Mouse (Mus musculus) heart, postnatal 25 days (tissue): ENCODE data around the gene Nr2f2. TPM values are rescaled to one million over a fixed set of nuclear protein-coding genes. Genes with fewer than 3 reads are reported as not detected.

Experiments used
- DNase-seq: peaks from one replicate; pipeline ENCODE4 v3.0.0; 2022; ENCODE audit warnings: low spot score
- intact Hi-C: fragments of 180-260 bp; cut with DNase I; formaldehyde crosslinking; loops from one replicate; pipeline ENCODE4 v1.15.1; 2025
- total RNA-seq, 2 experiments: library from RNA; stranded (reverse); gene quantifications; 2 replicates each; pipeline ENCODE4 v1.2.3; 2021

The Nr2f2 gene
- total RNA-seq: 10 to 100 TPM; 19.9 to 25.0 TPM

DNA sequence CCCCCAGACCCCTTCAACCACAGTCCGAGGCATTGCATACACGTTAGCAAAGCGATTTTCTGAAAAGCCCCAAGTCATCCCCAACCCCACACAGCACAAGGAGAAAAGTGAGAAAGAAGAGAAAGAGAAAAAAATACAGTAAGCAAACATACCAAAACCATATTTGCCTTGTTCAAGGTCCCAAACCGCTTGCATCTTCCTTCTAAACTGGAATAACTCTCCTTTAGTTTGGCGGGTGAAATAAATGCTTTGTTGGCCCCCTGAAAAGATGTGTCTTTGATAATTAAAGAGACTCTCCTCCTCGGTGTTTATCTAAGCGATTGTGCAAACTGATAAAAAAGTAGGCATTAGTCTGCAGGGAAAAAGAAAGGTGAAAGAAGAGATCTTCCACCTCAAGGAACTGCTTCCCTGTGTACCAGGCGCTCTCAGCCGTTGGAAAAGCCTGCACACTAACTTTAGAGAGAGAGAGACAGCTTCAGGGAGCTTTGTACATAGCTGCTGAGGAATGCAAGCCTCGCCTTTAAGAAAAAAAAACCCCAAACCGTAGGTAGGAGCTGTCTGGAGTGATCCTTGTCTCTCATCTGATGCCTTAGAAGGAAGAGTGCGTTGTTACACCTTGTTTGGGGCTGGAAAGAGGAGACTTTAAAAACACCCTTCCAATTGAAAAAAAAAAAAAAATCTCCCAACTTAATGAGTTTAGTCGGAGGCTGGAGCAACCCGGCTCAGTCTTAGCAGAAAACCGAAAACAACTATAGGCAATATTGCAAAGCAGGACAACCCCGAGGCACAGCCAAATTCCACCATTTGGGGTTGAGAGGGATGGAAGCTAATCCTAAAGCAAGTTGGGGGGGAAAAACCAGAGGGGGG is at the start of gene Nr2f2:
Nr2f2 (minus strand) TSS at position 795 of the 867 bp plus-strand sequence.
- DNase-seq: no peak
- intact Hi-C loops: loop anchor here (10.0 kb wide), 3 partner anchors 1019 to 1339 kb away; no protein-coding TSS in a partner anchor

DNA sequence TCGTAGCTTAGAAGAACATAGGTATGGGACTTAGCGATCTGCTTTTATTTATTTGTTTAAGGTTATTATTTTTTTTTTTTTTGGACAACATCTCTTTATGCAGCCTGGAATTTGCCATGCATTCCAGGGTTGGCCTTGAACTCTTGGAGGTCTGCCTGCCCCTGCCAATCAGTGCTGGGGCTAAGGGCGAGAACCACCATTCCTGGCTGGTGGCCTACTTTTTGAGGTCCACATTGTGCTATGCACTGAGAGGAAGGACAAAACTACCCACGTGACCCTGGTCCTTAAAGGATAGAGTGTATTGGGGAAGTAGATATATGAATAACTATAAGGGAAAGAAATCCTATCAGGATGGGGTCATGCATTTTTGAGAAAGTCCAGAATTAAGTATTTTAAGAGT is 47.9 kb upstream of the Nr2f2 start:
- intact Hi-C loops: no loop called here
- DNase-seq: no peak

DNA sequence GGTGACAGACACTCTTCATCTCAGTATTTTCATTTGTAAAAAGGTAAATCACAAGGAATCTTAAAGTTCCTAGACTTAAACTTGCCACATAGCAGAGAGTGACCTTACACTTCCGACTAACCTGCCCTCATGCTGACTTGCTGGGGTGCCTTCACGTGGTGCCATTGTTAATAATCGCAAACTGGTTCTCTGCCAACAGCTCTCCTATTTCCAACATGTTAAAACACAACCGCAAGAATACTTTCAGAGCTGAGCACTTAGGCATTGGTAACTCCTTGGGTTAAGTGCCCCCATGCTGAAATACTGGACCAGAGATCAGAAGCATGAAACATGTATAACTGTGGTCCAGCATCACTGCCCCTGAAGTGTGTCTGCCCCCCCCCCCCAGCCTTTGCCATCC is 47.1 kb upstream of the Nr2f2 start:
- intact Hi-C loops: no loop called here
- DNase-seq: no peak

DNA sequence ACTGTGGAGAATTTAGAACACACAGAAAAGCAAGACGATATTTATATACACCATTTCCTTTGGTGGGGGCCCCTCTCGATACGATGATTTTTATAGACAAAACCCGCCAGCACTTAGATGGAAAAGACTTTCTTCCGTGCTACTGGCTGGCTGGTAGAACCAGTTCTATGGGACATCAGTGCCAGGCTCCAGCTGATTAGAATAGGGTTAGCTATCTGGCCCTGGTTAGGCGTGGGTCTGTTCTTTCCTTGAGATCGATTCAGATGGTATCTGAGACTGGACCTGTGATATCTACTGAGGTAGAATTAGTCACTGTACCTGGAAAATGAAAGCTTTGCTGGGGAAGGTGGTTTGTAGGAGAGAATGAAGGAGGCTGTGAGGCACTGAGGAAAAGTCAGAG is 46.4 kb upstream of the Nr2f2 start:
- intact Hi-C loops: no loop called here
- DNase-seq: no peak

DNA sequence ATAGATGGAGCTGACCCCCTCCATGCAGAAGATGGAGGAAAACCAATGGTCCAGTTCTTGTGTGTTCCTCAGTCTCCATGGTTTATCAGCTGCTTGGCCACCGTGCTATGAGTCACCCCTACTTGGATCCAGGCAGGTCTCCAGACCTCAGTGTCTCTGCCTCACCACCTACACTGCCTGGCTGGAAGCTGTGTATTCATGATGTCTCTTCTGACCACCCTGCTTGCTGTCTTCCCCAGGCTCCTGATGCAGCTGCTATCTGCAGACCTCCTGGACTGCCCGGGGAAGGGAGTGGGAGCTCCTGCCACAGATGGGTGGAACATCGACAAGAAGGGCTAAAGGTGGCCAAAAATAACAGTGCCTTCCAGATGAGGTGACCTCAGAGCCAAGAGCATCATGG is 43.8 kb upstream of the Nr2f2 start:
- no peak for DNase-seq
- intact Hi-C loops: no loop called here

DNA sequence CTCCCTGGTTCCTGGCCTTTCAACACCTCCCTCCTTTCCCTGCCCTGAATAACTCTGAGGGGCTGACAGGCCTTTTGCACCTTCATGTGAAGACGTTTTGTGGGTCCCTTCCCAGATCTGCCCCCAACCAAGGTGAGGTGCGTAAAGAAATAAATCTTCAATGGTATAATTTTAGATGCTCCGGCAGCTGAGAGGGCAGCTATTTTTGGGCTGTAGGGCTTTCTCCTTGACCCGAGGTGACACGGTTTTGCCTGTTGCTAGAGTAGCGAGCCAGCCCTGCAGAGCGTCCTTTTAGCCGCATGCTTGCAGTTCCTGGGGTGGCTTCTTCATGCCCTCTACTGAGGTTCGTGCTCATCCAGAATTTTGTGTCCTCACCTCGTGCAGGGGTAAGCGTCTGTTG is 43.4 kb upstream of the Nr2f2 start:
- intact Hi-C loops: no loop called here
- DNase-seq: no peak

DNA sequence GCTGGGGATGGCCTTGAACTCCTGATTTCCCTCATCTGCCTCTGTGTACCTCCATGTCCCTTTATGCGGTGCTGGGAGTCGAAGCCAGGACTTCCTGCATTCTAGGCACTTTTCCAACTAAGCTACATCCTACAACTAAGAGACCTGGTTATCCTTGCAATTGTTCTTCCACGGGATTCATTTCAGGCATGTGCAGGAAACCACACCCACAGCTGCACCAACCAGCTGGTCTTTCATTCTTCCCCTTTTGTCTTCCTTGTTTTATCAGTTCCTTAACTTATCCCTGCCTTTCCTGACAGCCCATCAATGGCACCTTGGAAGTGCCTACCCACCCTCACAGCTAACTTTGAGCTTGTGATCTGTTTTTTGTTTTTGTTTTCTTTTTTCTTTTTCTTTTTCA is 42.3 kb upstream of the Nr2f2 start:
- intact Hi-C loops: no loop called here

DNA sequence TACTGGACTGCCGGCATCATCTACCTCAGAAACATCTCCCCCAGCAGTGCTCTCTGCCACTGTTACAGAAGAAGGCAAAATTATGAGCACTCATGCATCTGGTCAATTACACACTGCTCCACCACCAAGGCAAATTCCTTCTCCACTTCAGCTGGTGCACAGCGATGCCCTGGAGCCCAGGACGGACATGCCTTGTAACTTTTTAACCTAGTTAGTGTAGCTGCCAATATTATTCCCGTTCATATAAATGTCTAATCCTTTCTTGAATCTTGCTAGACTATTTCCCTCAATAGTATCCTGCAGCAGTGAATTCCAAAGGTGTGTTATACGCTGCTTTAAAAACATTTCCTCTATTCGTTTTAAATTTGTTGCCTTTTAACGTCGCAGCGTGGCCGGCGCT is 40.6 kb upstream of the Nr2f2 start:
- intact Hi-C loops: no loop called here
- no peak for DNase-seq

More for the DNA sequence above, 42.3 kb upstream of the Nr2f2 start:
- DNase-seq: no peak

DNA sequence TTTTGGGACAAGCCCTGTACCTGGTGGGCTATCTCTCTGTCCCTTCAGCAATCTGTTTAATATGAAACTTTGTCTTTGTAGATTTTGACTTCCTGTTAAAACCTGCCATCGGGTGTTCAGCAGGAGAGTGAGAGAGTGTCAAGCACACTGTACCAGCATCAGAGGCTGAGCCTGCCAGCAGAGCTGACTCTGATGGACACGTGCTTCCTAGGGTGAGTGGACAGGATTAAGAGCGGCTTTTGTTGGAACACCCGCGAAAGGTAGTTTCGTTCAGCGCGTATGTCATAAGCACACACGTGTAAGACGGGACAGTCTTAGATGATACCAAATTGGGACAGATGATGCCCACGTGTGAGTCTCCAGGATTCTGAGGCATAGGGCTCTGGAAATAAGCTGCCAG is 40.0 kb upstream of the Nr2f2 start:
- no peak for DNase-seq
- intact Hi-C loops: no loop called here

DNA sequence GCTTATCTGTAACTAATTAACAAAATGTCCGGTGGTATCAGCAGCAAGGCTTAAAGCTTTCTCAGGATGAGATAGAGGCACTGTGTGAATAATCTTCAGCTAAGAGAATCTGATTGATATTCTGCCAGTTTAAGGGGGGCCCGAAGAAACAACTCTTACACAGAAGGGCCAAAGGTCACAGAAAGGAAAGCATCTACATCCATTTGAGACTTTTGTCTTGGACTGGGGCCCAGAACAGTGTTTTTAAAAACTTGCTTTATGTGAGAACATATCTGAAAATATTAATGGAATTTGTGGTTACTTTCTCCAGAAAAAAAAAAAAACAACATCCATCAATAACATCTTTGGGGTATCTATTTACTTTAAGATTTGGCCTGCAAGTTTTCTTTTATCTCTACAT is 38.9 kb upstream of the Nr2f2 start:
- no peak for DNase-seq
- intact Hi-C loops: no loop called here

DNA sequence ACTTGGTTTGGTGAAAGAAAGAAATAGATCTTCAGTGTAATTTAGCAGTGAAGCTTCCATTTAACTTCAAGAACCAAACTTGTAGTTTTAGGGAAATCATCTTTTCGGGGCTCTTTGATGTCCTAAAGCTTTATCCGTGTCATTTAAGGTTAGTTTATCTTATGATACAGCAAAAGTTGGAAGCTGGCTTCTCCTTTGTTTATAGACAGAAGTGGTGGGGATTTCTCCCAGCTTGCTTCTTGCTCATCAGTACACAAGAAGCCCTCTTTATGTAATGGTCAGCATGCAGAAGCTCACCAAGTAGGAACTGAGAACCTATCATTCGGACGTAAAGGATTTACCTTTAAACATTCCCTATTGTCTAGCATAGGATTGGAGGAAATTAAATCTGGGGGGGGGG is 16.3 kb upstream of the Nr2f2 start:
- intact Hi-C loops: no loop called here
- no peak for DNase-seq

DNA sequence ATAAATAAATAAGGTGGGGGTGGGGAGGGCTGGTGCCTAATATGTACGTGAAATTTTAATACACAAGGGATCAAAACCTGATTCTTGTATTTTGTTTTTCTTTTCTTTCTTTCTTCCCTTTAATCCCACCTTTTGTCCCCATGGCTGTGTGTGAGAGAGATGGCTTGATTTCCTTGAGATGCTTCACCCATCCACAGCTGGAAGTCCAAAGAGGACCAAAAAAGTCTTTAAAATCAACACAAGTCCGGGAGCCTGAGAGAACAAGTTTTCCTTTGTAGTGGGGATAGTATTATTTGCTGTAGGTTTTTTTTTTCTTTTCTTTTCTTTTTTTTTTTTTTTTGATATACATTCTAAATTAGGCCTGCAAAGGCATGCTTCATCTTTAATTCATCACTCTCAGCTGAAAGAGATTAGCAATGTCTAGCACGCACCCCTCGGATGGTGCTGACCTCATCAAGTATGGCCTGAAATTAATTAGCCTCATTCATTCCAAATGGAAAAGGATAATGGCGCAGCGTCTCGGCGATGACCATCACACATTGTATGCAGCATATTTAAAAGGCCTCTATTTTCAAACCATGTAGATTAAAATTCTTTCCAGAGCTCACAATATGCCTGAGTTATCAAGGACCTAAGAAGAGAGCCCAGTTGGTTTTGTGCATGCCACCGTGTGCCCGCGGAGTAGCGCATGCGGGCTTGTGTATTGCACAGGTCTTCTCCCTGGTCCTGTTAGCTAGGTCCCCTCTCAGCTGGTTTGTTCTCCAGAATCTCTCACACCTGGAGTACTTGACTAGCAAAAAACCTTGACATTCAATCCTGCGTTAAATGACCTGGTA is 15.1 kb upstream of the Nr2f2 start:
- intact Hi-C loops: no loop called here
- DNase-seq: no peak

DNA sequence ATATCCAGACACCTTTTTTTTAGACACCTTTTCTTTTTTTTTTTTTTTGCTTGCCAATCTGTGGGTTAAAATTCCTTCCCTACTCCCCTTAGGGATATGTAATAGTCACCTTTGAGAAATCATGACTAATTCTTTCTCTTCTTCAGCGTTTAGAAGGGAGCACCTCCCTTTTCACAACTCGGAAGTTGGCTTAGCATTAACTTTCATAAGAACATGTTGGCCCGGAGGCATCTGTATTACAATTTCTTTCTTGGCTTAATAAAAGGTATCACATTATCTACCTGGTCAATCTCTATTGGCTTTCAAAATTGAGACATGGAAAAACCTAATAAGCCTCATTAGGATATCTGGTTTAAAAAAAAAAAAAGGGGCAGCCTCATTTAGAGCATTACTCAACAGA is 14.4 kb upstream of the Nr2f2 start:
- no peak for DNase-seq
- intact Hi-C loops: no loop called here

DNA sequence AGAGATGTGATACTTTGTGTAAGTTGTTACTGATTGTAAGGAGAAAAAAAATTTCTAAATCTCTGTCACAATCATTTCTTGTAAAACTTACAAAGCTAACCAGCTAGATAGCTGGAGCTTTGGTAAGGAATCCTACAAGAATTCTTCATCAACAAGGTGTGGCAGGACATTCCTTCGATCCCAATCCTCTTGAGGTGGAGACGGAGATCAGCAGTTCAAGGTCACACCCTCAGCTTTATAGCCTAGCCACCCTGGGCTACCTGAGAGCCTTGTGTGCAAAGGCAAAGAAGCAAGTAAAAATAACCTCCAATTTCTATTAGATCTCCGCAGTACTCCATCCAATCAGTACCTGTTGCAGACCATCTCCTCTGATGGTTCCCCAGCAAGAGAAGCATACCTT is 13.7 kb upstream of the Nr2f2 start:
- intact Hi-C loops: no loop called here
- no peak for DNase-seq

DNA sequence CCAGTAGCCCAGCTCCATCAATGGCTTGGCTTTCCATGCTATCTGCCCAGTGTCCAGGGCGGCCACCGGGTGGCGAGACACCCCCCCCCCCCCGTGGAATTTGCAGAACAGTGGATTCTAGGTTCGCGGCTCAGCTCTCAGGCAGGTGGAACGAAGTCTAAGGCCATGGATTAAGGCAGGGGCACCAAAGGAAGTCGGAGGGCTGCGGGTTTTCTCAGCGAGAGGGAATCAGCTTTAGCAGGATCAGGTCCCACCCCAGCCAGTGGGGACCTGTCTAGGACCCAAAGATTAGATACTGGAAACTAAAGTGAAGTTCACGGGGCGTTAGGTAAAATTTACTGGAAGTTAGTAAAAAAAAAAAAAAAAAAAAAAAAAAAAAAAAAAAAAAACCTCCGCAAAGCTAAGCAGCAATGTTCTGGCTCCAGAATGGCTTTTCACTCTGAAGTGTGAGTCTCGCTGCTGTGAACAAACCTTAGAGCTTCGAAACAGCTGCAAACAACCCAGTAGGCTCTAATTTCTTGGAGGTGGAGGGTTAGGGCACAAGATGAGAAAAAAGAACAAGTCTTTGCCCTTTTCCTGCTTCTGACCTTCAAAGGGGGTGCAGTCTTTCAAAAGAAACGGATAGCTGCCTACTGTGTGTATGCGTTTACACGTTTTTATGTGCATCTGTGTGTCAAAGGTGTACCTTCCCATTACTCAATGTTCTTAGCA is 4.2 kb upstream of the Nr2f2 start:
- intact Hi-C loops: no loop called here
- DNase-seq: no peak

DNA sequence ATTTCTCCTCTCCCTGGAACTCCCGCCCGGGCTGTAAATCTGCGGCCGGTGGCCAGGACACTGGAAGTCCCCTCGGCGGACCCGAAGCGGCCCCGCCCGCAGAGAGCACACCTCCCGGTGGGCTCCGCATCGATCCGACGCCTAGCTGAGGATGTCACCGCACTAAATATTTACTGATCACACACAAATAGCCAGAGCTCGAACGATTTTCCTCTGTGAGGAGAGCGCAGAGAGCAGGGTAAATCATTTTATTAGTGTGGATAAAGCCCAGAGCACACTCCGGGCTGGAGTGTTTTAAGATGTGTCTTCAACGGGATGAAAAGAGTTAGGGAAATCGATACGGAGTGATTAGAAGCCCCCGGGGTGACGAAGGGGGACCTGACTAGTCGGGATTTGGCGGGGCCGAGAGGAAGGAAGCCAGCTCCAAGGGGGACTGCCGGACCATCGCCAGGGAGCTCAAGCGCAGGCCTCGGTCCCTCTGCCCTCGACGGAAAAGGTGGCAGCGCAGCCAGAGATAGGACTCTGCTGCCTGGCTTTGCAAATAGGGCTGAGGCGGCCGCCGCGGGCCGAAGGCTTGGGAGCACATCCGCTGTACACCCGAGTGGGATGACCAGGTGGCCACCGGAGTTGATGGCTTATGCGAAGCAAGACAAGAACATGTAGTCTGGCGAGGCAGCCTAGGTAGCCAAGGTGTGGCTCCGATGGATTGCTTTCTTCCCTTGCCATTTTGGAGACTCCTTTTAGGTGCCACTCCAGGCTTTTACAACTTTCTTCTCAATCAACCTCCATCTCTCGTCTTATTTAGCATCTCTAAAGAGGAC is 3.4 kb upstream of the Nr2f2 start:
- no peak for DNase-seq
- intact Hi-C loops: loop anchor here (10.0 kb wide), 3 partner anchors 1015 to 1335 kb away; no protein-coding TSS in a partner anchor

DNA sequence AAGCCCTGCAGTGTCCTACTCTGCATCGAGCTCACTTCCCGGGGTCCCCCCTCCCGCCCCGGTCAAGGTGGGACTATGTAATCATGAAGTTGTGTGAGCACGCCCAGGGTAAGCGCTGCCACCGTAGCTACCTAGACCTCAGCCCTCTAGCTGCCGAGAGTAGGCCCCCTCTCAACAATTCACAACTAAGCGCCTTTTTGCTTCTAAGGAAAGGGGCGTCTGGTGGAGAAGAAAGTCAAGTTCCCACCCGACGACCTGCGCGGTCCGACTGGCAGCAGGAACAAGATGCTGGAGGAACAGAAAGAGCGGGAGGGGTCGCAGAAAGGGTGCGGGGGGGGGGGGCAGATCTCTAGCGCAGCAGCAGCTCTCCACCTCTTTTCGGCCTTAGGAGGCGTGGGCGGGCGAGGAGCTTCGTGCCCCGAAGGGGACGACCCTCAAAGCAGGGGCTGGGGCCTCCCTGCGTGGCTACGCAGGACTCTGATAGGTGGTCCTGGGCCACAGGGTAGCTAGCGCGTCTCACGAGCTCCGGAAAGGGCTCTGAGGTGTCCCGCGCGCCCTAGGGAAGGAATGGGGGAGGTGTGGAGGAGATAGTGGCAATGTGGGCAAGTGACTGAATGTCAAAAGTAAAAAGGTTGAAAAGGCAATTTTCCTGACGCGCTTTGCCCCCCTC is 2.7 kb upstream of the Nr2f2 start:
- no peak for DNase-seq
- intact Hi-C loops: loop anchor here (10.0 kb wide), 3 partner anchors 1016 to 1336 kb away; no protein-coding TSS in a partner anchor

DNA sequence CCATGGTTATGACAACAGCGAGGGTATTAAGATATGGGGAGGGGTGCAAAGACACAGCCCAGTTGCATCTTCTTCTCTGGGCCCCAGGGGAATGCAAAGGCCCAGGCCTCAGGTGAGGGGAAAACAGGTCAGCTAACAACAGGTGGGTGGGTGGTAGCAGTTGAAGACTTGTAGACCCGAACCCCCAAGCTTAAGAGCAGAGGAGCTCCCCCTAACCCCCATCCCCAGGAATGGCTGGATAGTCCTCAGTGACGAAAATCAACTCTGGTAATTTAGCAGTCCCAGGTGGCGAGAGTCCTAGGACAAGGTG is 2.2 kb upstream of the Nr2f2 start:
- no peak for DNase-seq
- intact Hi-C loops: loop anchor here (10.0 kb wide), 3 partner anchors 1016 to 1336 kb away; no protein-coding TSS in a partner anchor

DNA sequence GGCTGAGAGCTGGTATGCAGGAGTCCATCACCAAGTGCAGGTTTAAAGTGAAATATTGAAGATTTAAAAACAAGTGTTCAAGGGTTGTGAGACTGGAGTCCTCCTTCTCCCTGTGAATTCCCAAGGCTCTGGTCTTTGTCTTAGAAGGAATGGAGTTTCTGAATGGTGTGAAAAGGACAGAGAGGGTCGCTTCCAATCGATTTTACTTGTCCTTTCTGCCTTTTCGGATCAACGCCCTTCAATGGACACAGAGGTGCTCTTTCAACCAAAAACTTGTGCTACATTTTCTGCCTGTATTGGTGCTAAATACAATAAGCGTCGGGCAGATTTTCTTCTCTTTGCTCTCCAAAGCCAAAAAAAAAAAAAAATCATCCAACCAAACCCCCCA is 1.7 kb upstream of the Nr2f2 start:
- no peak for DNase-seq
- intact Hi-C loops: loop anchor here (10.0 kb wide), 3 partner anchors 1017 to 1337 kb away; no protein-coding TSS in a partner anchor
